Mouse (Mus musculus): ENCODE results near the gene Lyg1. TPM values are rescaled to one million over a fixed set of nuclear protein-coding genes. Genes with fewer than 3 reads are reported as not detected.

The Lyg1 gene
- polyA plus RNA-seq, 1 experiment from 2014 or later = not detected

GRCm38 (mm10) chr1:37925971-37926370, 31.6 kb downstream of the Lyg1 start:
- H3K4me1 ChIP-seq = no peaks in the 10 kb centered on the region
- WGBS = 67% methylated on average over 8 of the region's 8 CpGs
- no peaks in the 10 kb centered on the region for H3K9me3 ChIP-seq
- no peak overlapping the region for H3K4me3 ChIP-seq
- no peak overlapping the region for H3K27ac ChIP-seq
- H3K27me3 ChIP-seq = no peaks in the 10 kb centered on the region
- H3K9ac ChIP-seq = no peak overlapping the region
- ATAC-seq (ENCODE audit: borderline replicate concordance, extremely low read depth, low FRiP score, low TSS enrichment) = no peak
- no peaks in the 10 kb centered on the region for H3K36me3 ChIP-seq
- H3K4me2 ChIP-seq = no peak overlapping the region

- Histone ChIP-seq H3K4me3 (no peak overlapping the region), H3K27me3 (no peaks in the 10 kb centered on the region)
- ATAC-seq (ENCODE audit: borderline replicate concordance, extremely low read depth, low FRiP score, low TSS enrichment) = no peak
Observed at GRCm38 (mm10) chr1:37922536-37922935, 35.0 kb downstream of the Lyg1 start.

GRCm38 (mm10) chr1:37918096-37918495, 39.5 kb downstream of the Lyg1 start:
- H3K9ac ChIP-seq = no peak overlapping the region
- no peaks in the 10 kb centered on the region for H3K4me1 ChIP-seq
- 59% methylated on average over 6 of the region's 6 CpGs for WGBS
- no peak overlapping the region for H3K27ac ChIP-seq
- no peak overlapping the region for H3K4me2 ChIP-seq
- no peaks in the 10 kb centered on the region for H3K36me3 ChIP-seq
- no peaks in the 10 kb centered on the region for H3K9me3 ChIP-seq
- no peak for ATAC-seq (ENCODE audit: borderline replicate concordance, extremely low read depth, low FRiP score, low TSS enrichment)
- H3K27me3 ChIP-seq = no peaks in the 10 kb centered on the region
- no peak overlapping the region for H3K4me3 ChIP-seq

More at GRCm38 (mm10) chr1:37922536-37922935, 35.0 kb downstream of the Lyg1 start:
- no peak overlapping the region for H3K4me2 ChIP-seq
- no peaks in the 10 kb centered on the region for H3K9me3 ChIP-seq
- no peaks in the 10 kb centered on the region for H3K36me3 ChIP-seq
- no peaks in the 10 kb centered on the region for H3K4me1 ChIP-seq
- WGBS = 44% methylated on average over 8 of the region's 8 CpGs
- no peak overlapping the region for H3K27ac ChIP-seq
- H3K9ac ChIP-seq = no peak overlapping the region

GRCm38 (mm10) chr1:37917666-37918065, 39.9 kb downstream of the Lyg1 start:
- no peaks in the 10 kb centered on the region for H3K27me3 ChIP-seq
- no peaks in the 10 kb centered on the region for H3K9me3 ChIP-seq
- no peak overlapping the region for H3K27ac ChIP-seq
- no peak for ATAC-seq (ENCODE audit: borderline replicate concordance, extremely low read depth, low FRiP score, low TSS enrichment)
- no peaks in the 10 kb centered on the region for H3K4me1 ChIP-seq
- H3K9ac ChIP-seq = no peak overlapping the region
- H3K36me3 ChIP-seq = no peaks in the 10 kb centered on the region
- WGBS = 63% methylated on average over 13 of the region's 13 CpGs
- no peak overlapping the region for H3K4me3 ChIP-seq
- H3K4me2 ChIP-seq = no peak overlapping the region

DNA sequence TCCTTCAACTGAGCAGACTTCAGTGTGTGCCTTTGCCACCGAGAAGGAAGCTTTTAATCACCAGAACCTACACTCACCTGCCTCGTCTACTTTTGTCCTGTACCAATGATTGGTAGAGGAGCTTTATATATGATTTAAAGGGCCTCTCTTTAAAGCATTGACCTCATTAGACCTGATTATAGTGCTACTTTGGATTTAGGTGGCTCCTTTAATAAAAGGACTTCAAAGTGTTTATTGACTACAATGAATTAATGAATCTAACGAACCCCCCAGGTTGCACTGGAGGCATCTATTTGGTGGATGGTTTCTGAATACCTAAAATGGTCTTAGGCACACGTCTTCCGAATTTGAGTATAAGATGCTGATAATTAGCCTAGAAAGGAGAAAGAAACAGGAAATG, 41.2 kb downstream of the Lyg1 start, which contains the start of gene Lyg2:
TSS of gene Lyg2 (minus strand) at position 101 of the 400 bp plus-strand sequence.
- H3K4me2 ChIP-seq = no peak within 1 kb of the TSS
- ATAC-seq (ENCODE audit: borderline replicate concordance, extremely low read depth, low FRiP score, low TSS enrichment) = no peak
- WGBS = 74% methylated on average over 5 of the region's 5 CpGs
- no peaks in the 10 kb centered on the region for H3K4me1 ChIP-seq
- H3K4me3 ChIP-seq = no peak within 1 kb of the TSS
- no peak within 1 kb of the TSS for H3K9ac ChIP-seq
- H3K9me3 ChIP-seq = no peaks in the 10 kb centered on the region
- H3K27ac ChIP-seq = no peak within 1 kb of the TSS
- no peaks in the 10 kb centered on the region for H3K27me3 ChIP-seq
- H3K36me3 ChIP-seq = no peaks in the 10 kb centered on the region

- Histone ChIP-seq H3K4me1 (no peaks in the 10 kb centered on the region), H3K36me3 (no peaks in the 10 kb centered on the region), H3K4me2 (no peak overlapping the region), H3K4me3 (no peak overlapping the region), H3K27me3 (0 out of 2 replicates have a peak, but pooled peaks cover 3% of the 10 kb centered on the region), H3K27ac (no peak overlapping the region), H3K9me3 (no peaks in the 10 kb centered on the region), H3K9ac (no peak overlapping the region)
- 76% methylated on average over 2 of the region's 2 CpGs for WGBS
- no peak for ATAC-seq (ENCODE audit: borderline replicate concordance, extremely low read depth, low FRiP score, low TSS enrichment)
Observed at GRCm38 (mm10) chr1:37912751-37913150, 44.8 kb downstream of the Lyg1 start.

- Histone ChIP-seq H3K4me2 (no peak overlapping the region), H3K36me3 (peaks cover 12% of the 10 kb centered on the region), H3K9ac (no peak overlapping the region), H3K27ac (no peak overlapping the region), H3K27me3 (no peaks in the 10 kb centered on the region), H3K9me3 (no peaks in the 10 kb centered on the region), H3K4me3 (no peak overlapping the region), H3K4me1 (no peaks in the 10 kb centered on the region)
- 29% methylated on average over 6 of the region's 6 CpGs for WGBS
- ATAC-seq (ENCODE audit: borderline replicate concordance, extremely low read depth, low FRiP score, low TSS enrichment) = no peak
Observed at GRCm38 (mm10) chr1:37903178-37903577, 54.4 kb downstream of the Lyg1 start.

- H3K9ac ChIP-seq = no peak overlapping the region
- no peaks in the 10 kb centered on the region for H3K4me1 ChIP-seq
- no peak for ATAC-seq (ENCODE audit: borderline replicate concordance, extremely low read depth, low FRiP score, low TSS enrichment)
- WGBS = 47% methylated on average over 6 of the region's 6 CpGs
- no peaks in the 10 kb centered on the region for H3K9me3 ChIP-seq
- no peak overlapping the region for H3K27ac ChIP-seq
- no peak overlapping the region for H3K4me2 ChIP-seq
- H3K4me3 ChIP-seq = no peak overlapping the region
- no peaks in the 10 kb centered on the region for H3K27me3 ChIP-seq
- H3K36me3 ChIP-seq = peaks cover 34% of the 10 kb centered on the region
Observed at GRCm38 (mm10) chr1:37900288-37900687, 57.3 kb downstream of the Lyg1 start.

DNA sequence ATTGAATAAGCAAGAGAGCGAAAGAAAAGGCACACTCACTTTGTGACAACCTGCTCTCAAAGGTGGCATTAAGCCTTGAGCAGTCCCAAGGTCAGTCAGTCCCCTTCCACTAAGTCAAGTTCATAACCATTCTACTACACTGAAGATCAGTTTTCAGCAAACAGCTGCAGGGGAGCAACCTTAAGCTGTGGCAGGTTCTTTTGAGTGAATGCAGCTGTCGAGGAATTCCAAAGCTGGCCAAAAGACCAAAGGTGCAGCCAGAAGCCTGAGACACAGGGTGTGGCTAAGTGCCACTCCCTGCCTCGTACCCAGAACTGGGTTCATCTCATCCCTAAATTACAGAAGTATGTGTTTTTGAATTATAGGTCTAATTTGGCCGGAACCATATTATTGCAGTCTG, 57.7 kb downstream of the Lyg1 start:
- Histone ChIP-seq H3K9me3 (no peaks in the 10 kb centered on the region), H3K36me3 (peaks cover 39% of the 10 kb centered on the region), H3K9ac (no peak overlapping the region), H3K4me2 (no peak overlapping the region), H3K4me1 (no peaks in the 10 kb centered on the region), H3K27me3 (no peaks in the 10 kb centered on the region), H3K27ac (no peak overlapping the region), H3K4me3 (no peak overlapping the region)
- 77% methylated on average over 4 of the region's 4 CpGs for WGBS
- no peak for ATAC-seq (ENCODE audit: borderline replicate concordance, extremely low read depth, low FRiP score, low TSS enrichment)

Other genes starting within 250 kb of the Lyg1 start
- 9.9 and 12.1 TPM in 2 replicates for gene 2010300C02Rik, start 237.7 kb downstream of the Lyg1 start, polyA plus RNA-seq (2015; fragmentation: Nextera tagmentation; extraction: Ambion mirVana)
- 7.4 and 7.7 TPM in 2 replicates for gene Tsga10, start 91.3 kb downstream of the Lyg1 start, polyA plus RNA-seq (2015; fragmentation: Nextera tagmentation; extraction: Ambion mirVana)
- 7.8 and 8.3 TPM in 2 replicates for gene Lipt1, start 86.0 kb downstream of the Lyg1 start, polyA plus RNA-seq (2015; fragmentation: Nextera tagmentation; extraction: Ambion mirVana)
- gene Mitd1, start 67.3 kb downstream of the Lyg1 start, polyA plus RNA-seq (2015; fragmentation: Nextera tagmentation; extraction: Ambion mirVana) = 23.7 and 28.3 TPM in 2 replicates
- 212 and 218 TPM in 2 replicates for gene Mrpl30, start 67.3 kb downstream of the Lyg1 start, polyA plus RNA-seq (2015; fragmentation: Nextera tagmentation; extraction: Ambion mirVana)
- gene Lyg2, start 41.3 kb downstream of the Lyg1 start, polyA plus RNA-seq (2015; fragmentation: Nextera tagmentation; extraction: Ambion mirVana) = not detected in 2 replicates
- 149 TPM in 2 replicates for gene Txndc9, start 40.1 kb upstream of the Lyg1 start, polyA plus RNA-seq (2015; fragmentation: Nextera tagmentation; extraction: Ambion mirVana)
- 22.0 and 23.7 TPM in 2 replicates for gene Eif5b, start 40.3 kb upstream of the Lyg1 start, polyA plus RNA-seq (2015; fragmentation: Nextera tagmentation; extraction: Ambion mirVana)
- gene Rev1, start 172.0 kb upstream of the Lyg1 start, polyA plus RNA-seq (2015; fragmentation: Nextera tagmentation; extraction: Ambion mirVana) = 19.4 and 24.9 TPM in 2 replicates